Mouse (Mus musculus) lung, adult 18-20 months (tissue): ENCODE data around the gene Itgax.
"Not testable (repeated sequence)": the region's sequence is repeated elsewhere in the genome, so short reads cannot be mapped to it uniquely, and the experiment has no call there.

Source experiments
- DNase-seq, 2 experiments: peaks; one replicate each; pipeline ENCODE4 v3.0.0; 2022; ENCODE audit warnings: mixed read lengths in 2 of 2

Itgax gene

DNA sequence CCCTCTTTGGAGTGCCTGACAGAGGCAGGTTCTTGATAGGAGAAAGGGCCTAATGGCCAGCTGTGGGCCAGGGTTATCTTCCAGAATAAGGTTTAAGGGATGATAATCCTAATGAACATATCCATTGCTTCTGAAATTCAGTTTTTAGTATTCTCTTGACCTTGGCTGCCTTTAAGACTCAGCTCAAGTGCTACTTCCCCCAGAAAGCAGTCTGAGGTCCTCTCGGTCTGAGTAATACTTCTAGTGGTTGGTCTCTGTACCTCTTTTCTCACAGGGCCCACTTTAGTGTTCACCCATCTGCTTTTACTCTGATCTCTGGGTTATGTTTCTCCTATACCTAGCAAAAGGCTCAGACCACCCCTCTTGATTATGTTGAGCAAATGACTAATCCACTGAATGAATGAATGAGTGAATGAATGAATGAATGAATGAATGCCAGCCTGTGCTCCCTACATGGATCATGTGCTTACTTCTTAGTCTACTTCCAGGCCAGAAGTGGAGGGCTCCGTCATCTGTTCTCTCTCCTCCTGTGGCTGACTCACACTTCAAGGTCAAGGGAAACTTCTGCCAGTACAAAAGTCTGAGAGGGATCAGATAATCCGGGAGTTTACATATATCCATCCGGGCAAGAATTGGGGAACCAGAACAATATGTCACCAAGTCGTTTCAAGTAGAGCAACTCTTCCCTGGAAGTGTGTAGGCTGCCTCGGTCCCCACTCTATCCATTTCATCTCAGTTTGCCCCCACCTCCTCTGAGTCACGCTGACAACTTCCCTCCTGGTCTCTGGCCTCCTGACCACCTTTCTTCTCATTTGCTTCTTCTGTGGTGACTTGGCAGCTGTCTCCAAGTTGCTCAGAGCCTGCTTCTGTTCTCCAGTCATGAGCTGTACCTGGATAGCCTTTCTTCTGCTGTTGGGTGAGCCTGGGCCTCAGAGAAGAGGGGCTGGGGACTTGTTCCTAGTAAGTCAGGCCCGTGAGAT, at the start of gene Itgax:
Itgax (plus strand) TSS at position 807 of the 980 bp plus-strand sequence.
- DNase-seq: peak; percentile 21 to 34

DNA sequence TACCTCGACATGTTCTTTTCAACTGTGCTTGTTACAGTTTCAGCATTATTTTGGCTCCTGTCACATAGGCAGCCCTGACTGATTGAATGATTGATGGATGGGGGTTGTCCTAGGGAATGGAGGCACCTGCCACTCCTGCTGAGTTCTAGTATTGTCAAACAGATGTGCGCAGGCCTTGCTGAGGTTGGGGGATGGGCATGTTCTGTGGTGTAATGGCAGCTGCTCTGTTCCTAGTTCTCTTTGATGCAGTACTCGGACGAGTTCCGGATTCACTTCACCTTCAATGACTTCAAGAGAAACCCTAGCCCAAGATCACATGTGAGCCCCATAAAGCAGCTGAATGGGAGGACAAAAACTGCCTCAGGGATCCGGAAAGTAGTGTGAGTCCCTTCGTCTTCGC, 49.3 kb upstream of the Itgax start:
- no peak for DNase-seq

DNA sequence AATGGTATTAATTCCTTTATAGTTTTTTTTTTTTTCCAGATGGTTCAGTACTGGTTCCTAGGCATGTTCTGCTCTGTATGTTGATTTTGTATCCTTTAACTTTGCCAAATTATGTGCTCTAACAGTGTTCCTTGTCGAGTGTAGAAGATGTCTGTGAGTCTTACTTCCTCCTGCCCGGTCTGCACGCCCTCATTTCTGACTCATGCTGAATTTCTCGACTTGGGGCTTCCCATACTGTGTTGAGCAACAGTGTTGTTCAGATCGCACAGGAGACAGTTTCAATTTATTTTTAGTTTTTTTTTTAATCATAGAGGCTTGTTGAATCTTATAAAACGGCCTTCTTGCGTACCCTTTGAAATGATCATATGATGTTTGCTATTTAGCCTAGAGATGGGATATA, 40.2 kb upstream of the Itgax start:
- peak; percentile 10 to 15 for DNase-seq

DNA sequence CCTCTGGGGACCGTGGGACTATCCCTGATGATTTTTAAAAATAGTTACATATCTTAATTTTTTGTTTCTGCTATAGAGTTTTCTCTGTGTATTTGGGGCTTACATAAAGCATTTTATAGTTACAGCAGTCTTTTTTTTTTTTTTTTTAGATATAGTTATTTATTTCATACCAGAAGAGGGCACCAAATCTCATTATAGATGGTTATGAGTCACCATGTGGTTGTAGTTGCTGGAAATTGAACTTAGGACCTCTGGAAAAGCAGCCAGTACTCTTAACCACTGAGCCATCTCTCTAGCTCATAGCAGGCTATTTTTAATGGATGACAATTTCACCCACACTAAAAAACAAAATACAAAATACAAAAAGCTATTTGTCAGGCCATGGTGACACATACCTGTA, 31.2 kb upstream of the Itgax start:
- no peak for DNase-seq

GRCm38 (mm10) chr7:128100742-128101357, 28.5 kb upstream of the Itgax start:
- DNase-seq: no peak

DNA sequence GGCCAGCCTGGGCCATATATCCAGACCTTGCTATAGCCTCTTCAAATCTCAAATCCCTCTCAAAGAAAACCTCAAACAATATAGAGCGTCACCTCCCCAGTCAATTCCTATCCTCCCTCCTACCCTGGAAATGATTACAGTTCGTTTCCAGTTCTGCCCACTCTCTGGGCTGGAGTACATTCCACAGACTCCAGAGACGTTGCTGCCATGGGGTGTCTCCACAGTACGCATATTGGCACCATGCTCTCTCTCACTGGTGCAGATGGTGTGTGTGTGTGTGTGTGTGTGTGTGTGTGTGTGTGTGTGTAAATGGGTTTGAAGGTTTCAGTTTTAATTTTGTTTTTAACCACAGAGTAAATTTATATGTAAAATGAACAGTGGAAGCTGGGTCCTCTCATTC, 24.1 kb upstream of the Itgax start:
- peak in 1 of 2 experiments; percentile 5 for DNase-seq

DNA sequence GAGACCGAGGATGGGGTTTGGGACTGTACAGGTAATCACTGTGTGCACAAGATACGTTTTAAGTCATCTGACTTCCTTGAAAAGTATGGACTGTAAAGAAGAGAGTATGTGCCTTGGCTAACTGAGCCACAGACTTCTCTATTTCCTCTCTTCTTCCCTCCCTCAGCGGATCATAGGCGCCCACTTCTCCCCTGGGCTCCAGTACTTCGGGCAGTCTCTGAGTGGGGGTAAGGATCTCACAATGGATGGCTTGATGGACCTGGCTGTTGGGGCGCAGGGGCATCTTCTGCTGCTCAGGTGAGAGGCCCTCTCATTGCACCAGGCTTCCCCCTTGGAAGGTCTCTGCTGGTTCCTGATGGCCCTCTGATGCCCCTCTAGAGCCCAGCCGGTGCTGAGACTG, 21.9 kb upstream of the Itgax start:
- no peak for DNase-seq

GRCm38 (mm10) chr7:128110314-128110713, 19.0 kb upstream of the Itgax start:
- DNase-seq: peak in 1 of 2 experiments; percentile 1

GRCm38 (mm10) chr7:128112131-128112530, 17.2 kb upstream of the Itgax start:
- no peak for DNase-seq

DNA sequence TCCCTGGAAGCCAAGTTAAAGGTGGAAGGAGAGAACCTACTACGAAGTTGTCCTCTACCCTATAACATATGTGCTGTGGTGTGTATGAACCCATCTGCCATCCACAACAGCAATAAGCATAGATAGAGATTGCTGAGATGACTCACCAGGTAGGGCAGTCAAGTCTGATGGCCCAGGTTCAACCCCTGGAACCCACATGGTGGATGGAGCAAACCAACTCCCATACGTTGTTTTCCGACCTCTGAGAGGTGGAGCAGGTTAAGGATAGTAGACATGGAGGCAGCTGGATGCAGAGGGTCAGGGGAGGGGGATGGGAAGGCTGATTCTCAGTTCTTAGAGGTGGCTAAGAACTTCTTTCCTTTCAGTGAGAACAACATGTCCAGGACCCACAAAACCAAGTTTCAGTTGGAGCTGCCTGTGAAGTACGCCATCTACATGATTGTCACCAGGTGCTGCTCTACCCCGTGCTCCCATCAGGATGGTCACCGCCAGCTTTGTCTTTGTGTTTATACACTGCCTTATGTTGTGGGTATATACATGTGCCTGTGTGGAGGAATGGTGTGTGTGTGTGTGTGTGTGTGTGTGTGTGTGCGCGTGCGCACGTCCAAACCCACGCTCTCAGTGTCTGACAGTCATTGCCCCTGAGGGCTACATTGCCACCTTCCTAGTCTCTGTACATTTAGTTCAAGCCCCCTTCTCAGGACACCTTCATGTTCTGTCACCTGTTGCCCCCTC, 14.8 kb upstream of the Itgax start:
- peak in 1 of 2 experiments; percentile 1 for DNase-seq

DNA sequence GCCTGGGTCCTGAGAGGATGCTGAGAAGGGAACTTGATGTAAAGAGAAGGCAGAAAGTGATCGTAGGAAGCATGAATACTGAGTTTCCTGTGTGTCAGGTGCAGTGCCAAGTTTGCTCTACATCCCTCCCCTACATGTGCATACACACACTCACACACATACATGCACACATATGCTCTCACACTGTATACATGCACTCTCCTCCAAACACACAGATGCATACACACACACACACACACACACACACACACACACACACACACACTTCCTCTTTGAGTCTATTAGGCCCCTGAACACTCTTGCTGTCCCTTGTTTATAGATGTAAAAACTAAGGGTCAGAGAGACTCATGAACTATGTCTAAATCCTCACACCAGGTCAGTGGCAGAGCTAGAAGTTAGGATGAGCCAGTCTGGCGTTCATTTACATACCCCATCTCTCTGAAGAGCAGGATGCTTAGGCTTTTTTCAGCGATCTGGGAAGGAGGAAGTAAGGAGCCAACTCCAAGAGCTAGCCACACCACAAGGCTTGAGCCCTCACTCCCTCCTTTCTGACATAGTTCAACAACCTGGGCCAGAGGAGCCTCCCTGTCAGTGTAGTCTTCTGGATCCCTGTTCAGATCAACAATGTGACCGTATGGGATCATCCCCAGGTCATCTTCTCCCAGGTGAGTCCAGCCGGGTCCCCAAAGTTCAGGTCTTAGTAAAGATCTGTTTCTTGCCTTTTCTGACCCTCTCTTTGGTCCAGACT, 14.0 kb upstream of the Itgax start:
- peak in 1 of 2 experiments; percentile 1 for DNase-seq

GRCm38 (mm10) chr7:128116396-128116795, 13.0 kb upstream of the Itgax start:
- no peak for DNase-seq

GRCm38 (mm10) chr7:128119726-128120490, 9.4 kb upstream of the Itgax start:
- DNase-seq: peak in 1 of 2 experiments; percentile 1

- DNase-seq: no peak
Observed at GRCm38 (mm10) chr7:128132148-128132547, 2.8 kb downstream of the Itgax start.

- DNase-seq: peak in 1 of 2 experiments; percentile 25
Observed at GRCm38 (mm10) chr7:128133596-128133995, 4.2 kb downstream of the Itgax start.

DNA sequence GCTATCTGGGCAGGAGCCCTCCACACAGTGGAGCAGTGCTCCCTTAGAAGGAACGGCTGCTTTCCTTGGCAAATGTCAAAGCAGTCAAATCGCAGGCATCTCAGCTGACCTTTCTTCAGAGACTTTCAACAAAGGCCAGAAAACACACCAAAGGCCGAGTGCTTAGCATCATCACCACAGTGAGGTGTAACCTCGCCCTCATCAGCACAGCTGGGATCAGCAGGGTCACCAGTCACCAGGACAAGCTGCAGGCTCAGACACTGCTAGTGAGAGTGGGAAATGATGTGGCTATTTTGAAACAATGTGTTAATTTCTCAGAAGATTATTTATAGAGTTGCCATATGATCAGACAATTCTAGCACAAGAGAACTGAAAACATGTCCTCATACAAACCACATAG, 7.6 kb downstream of the Itgax start:
- peak in 1 of 2 experiments; percentile 12 for DNase-seq

DNA sequence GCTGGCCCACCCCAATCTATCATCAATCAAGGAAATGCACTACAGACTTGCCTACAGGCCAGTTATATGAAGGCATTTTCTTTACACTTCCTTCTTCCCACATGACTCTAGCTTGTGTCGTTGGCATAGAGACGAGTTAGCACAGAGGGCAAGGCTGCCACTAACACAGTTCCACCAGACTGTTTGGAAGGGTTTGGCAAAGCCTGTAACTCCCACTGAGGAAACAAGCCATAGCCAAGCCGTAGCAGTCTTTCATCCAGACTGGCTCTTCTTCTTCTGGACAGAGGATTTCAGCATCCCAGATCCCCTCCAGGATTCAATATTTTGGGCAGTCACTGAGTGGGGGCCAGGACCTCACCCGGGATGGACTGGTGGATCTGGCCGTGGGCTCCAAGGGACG, 10.3 kb downstream of the Itgax start:
- DNase-seq: no peak

DNA sequence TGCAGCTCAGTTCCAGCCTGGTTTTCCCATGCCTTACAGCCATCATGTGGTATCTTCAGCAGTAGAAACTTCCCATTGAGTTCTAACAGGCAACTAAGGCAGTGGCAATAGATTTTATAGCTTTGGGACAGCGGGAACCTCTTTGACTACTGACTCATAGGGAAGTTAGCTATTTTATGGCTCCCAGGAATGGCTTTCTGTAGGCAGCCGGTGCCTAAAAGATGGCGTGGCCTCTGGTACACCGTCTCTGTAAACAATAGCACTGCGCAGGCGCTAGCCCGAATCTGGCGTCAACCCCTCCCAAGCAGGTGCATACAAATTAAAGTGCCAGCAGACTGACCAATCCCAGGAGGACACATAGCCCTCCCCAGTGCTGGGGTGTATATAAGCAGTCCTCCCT, 21.6 kb downstream of the Itgax start:
- DNase-seq: no peak

GRCm38 (mm10) chr7:128154076-128154475, 24.7 kb downstream of the Itgax start, which contains the start of gene Itgad:
Gene Itgad (plus strand): TSS chr7:128154376.
- DNase-seq: no peak

- DNase-seq: no peak
Observed at GRCm38 (mm10) chr7:128154924-128155323, 25.6 kb downstream of the Itgax start.

GRCm38 (mm10) chr7:128158688-128159354, 29.5 kb downstream of the Itgax start:
- DNase-seq: not testable (repeated sequence)
